In genomic region chr1:169889250-169889649, GRCm38 (mm10) we compare ENCODE assay signal across 32 mouse cellular contexts. TPM values are rescaled to one million over a fixed set of nuclear protein-coding genes. Genes with fewer than 3 reads are reported as not detected.
"Had no signal": no experiment of that assay in that cellular context is flagged by ENCODE, and none has a peak within 500 bp of the region (broad histone marks: within the 10 kb centered on the region; RNA-seq: fewer than 3 reads in every experiment).

No protein-coding gene starts in this region.

- H3K27me3 ChIP-seq: embryonic facial prominence, embryonic 12.5 days; embryonic facial prominence, embryonic 13.5 days; embryonic facial prominence, embryonic 15.5 days; forebrain, embryonic 12.5 days; forebrain, embryonic 13.5 days; forebrain, embryonic 15.5 days had no signal

- H3K9me3 ChIP-seq: embryonic facial prominence, embryonic 10.5 days; embryonic facial prominence, embryonic 13.5 days; forebrain, embryonic 10.5 days; forebrain, embryonic 12.5 days; forebrain, embryonic 15.5 days had no signal

- H3K9ac ChIP-seq: embryonic facial prominence, embryonic 12.5 days; embryonic facial prominence, embryonic 13.5 days; embryonic facial prominence, embryonic 15.5 days; forebrain, embryonic 12.5 days; forebrain, embryonic 13.5 days; forebrain, embryonic 15.5 days; forebrain, postnatal 0 days had no signal

- H3K4me2 ChIP-seq: embryonic facial prominence, embryonic 12.5 days; embryonic facial prominence, embryonic 13.5 days; embryonic facial prominence, embryonic 15.5 days; forebrain, embryonic 12.5 days; forebrain, embryonic 13.5 days; forebrain, embryonic 15.5 days had no signal

- H3K27ac ChIP-seq: embryonic facial prominence, embryonic 10.5 days; embryonic facial prominence, embryonic 12.5 days; embryonic facial prominence, embryonic 13.5 days; embryonic facial prominence, embryonic 15.5 days; forebrain, embryonic 10.5 days; forebrain, embryonic 12.5 days; forebrain, embryonic 13.5 days; forebrain, embryonic 15.5 days; gastrocnemius, adult 2 months; heart, adult 2 months had no signal

- H3K36me3 ChIP-seq: embryonic facial prominence, embryonic 10.5 days; embryonic facial prominence, embryonic 12.5 days; embryonic facial prominence, embryonic 13.5 days; embryonic facial prominence, embryonic 15.5 days; forebrain, embryonic 10.5 days; forebrain, embryonic 12.5 days; forebrain, embryonic 15.5 days had no signal

- H3K4me3 ChIP-seq: embryonic facial prominence, embryonic 10.5 days; embryonic facial prominence, embryonic 12.5 days; embryonic facial prominence, embryonic 13.5 days; embryonic facial prominence, embryonic 15.5 days; erythroblast, embryonic 14.5 days; forebrain, embryonic 10.5 days; forebrain, embryonic 12.5 days; forebrain, embryonic 13.5 days; forebrain, embryonic 15.5 days; gastrocnemius, adult 2 months; heart, adult 2 months had no signal

- H3K4me1 ChIP-seq: embryonic facial prominence, embryonic 10.5 days; embryonic facial prominence, embryonic 12.5 days; embryonic facial prominence, embryonic 13.5 days; embryonic facial prominence, embryonic 15.5 days; forebrain, embryonic 10.5 days; forebrain, embryonic 12.5 days; forebrain, embryonic 13.5 days; forebrain, embryonic 15.5 days had no signal

- ATAC-seq: forebrain, embryonic 13.5 days; forebrain, embryonic 14.5 days; forebrain, embryonic 15.5 days; forebrain, embryonic 16.5 days had no signal

- DNase-seq: cerebellum, adult 8-10 months; cerebellum, adult 9-10 months; cerebellum, adult 9-11 months; cerebellum, postnatal 10 days; cerebellum, postnatal 14 days; cerebellum, postnatal 25 days; cerebellum, postnatal 36 days; embryo, embryonic 11 days; forebrain, postnatal 0 days; gastrocnemius, adult 2 months; gastrocnemius, postnatal 10 days; gastrocnemius, postnatal 14 days; gastrocnemius, postnatal 25 days; gastrocnemius, postnatal 36 days; heart, adult 11 months; heart, adult 18-20 months; heart, adult 2 months had no signal

RNA-seq across cellular contexts. Expression of gene Ccdc190, which starts 39.2 kb away (rescaled TPM):
- total RNA-seq: common myeloid progenitor, adult 5-6 weeks; gastrocnemius, adult 18-20 months; gastrocnemius, adult 2 months; gastrocnemius, postnatal 10 days; gastrocnemius, postnatal 14 days; gastrocnemius, postnatal 25 days; gastrocnemius, postnatal 36 days; gastrocnemius, postnatal 4 days; granulocyte monocyte progenitor cell, adult 5-6 weeks had no signal
- polyA plus RNA-seq: embryonic facial prominence, embryonic 10.5 days; embryonic facial prominence, embryonic 12.5 days; embryonic facial prominence, embryonic 13.5 days; erythroblast, embryonic 14.5 days had no signal
